ENCODE assay signal across 7 mouse cellular contexts in genomic region chr9:49797508-49797820, GRCm38 (mm10). TPM values are rescaled to one million over a fixed set of nuclear protein-coding genes. Genes with fewer than 3 reads are reported as not detected.
DNase-seq lines count a peak whose midpoint lies in the region; ATAC-seq and TF ChIP-seq lines count a peak whose summit lies in the region.

No protein-coding gene starts in this region.

- WGBS in liver, adult 2 months, result 4% methylated on average over 15 of the region's 15 CpGs
- under 1% methylated on average over 15 of the region's 15 CpGs for WGBS in forebrain, embryonic 10.5 days
- under 1% methylated on average over 15 of the region's 15 CpGs for WGBS in intestine, embryonic 16.5 days
- 0% methylated on average over 14 of the region's 15 CpGs for WGBS in neural tube, embryonic 14.5 days

- H3K4me3 ChIP-seq in liver, adult 2 months (ENCODE audit: insufficient read depth, low read depth, low read length), result peak overlapping the region; percentile 29; the same call in 1 of the 2 replicates
- H3K4me3 ChIP-seq in forebrain, embryonic 10.5 days, result peak overlapping the region; percentile 85
- H3K4me3 ChIP-seq in intestine, embryonic 16.5 days (ENCODE audit: low read length), result peak overlapping the region; percentile 77
- H3K4me3 ChIP-seq in neural tube, embryonic 14.5 days (ENCODE audit: low read depth, low read length), result peak overlapping the region; percentile 97

- no peak overlapping the region for H3K27ac ChIP-seq in liver, adult 2 months (replicated peaks; ENCODE audit: insufficient read depth, low read depth, low read length)
- H3K27ac ChIP-seq in forebrain, embryonic 10.5 days, result peak overlapping the region; percentile 86
- H3K27ac ChIP-seq in intestine, embryonic 16.5 days (ENCODE audit: low read length), result peak overlapping the region; percentile 83
- peak overlapping the region; percentile 97 for H3K27ac ChIP-seq in neural tube, embryonic 14.5 days (ENCODE audit: low read depth, low read length)

- no peaks in the 10 kb centered on the region for H3K36me3 ChIP-seq in liver, adult 2 months (ENCODE audit: control insufficient read depth, insufficient read depth, low read length)
- no peaks in the 10 kb centered on the region for H3K36me3 ChIP-seq in forebrain, embryonic 10.5 days (replicated peaks)
- H3K36me3 ChIP-seq in intestine, embryonic 16.5 days (ENCODE audit: control insufficient read depth, insufficient read depth, low read length), result no peaks in the 10 kb centered on the region
- H3K36me3 ChIP-seq in neural tube, embryonic 14.5 days (ENCODE audit: control insufficient read depth, insufficient read depth, low read length), result no peaks in the 10 kb centered on the region

- TF ChIP-seq POLR2A in liver, adult 2 months (IDR thresholded peaks at IDR 0.05; ENCODE audit: extremely low read depth, insufficient read depth, low read length), result no peak

- H3K4me2 ChIP-seq in intestine, embryonic 16.5 days (ENCODE audit: low read depth, low read length), result peak overlapping the region; percentile 84
- peak overlapping the region; percentile 79 for H3K4me2 ChIP-seq in neural tube, embryonic 14.5 days (ENCODE audit: low read depth, low read length)

- H3K9me3 ChIP-seq in forebrain, embryonic 10.5 days, result no peaks in the 10 kb centered on the region
- H3K9me3 ChIP-seq in intestine, embryonic 16.5 days (ENCODE audit: control insufficient read depth, low read length), result no peaks in the 10 kb centered on the region
- no peaks in the 10 kb centered on the region for H3K9me3 ChIP-seq in neural tube, embryonic 14.5 days (ENCODE audit: control insufficient read depth, low read length)

- H3K27me3 ChIP-seq in liver, adult 2 months (ENCODE audit: control insufficient read depth, insufficient read depth, low read length), result peaks cover 17% of the 10 kb centered on the region
- peaks cover 45% of the 10 kb centered on the region for H3K27me3 ChIP-seq in forebrain, embryonic 10.5 days (ENCODE audit: poor library complexity, severe bottlenecking)
- H3K27me3 ChIP-seq in intestine, embryonic 16.5 days (replicated peaks; ENCODE audit: control insufficient read depth, insufficient read depth, low read length), result peaks cover 23% of the 10 kb centered on the region
- no peaks in the 10 kb centered on the region for H3K27me3 ChIP-seq in neural tube, embryonic 14.5 days (ENCODE audit: control insufficient read depth, insufficient read depth, low read length)

- DNase-seq in liver, adult 2 months (ENCODE audit: extremely low read depth, low read depth, low spot score), result no peak
- no peak for DNase-seq in liver
- no peak for DNase-seq in forebrain, embryonic 10.5 days (ENCODE audit: extremely low spot score, low spot score)
- DNase-seq in frontal cortex, adult 2 months (ENCODE audit: extremely low spot score in 1 of 2, low spot score in 1 of 2), result no peak
- DNase-seq in urinary bladder, postnatal 36 days (ENCODE audit: low spot score in 2 of 2), result no peak

- no peaks in the 10 kb centered on the region for H3K4me1 ChIP-seq in liver, adult 2 months (ENCODE audit: control insufficient read depth, insufficient read depth, low read length)
- H3K4me1 ChIP-seq in forebrain, embryonic 10.5 days, result peaks cover 27% of the 10 kb centered on the region
- peaks cover 15% of the 10 kb centered on the region for H3K4me1 ChIP-seq in intestine, embryonic 16.5 days (ENCODE audit: control insufficient read depth, insufficient read depth, low read length)
- peaks cover 32% of the 10 kb centered on the region for H3K4me1 ChIP-seq in neural tube, embryonic 14.5 days (ENCODE audit: control insufficient read depth, insufficient read depth, low read length)

- no peak for TF ChIP-seq CTCF in liver, adult 2 months (IDR thresholded peaks at IDR 0.05; ENCODE audit: low read depth, low read length)

- H3K79me2 ChIP-seq in liver, adult 2 months (ENCODE audit: control insufficient read depth, insufficient read depth, low read length), result no peaks in the 10 kb centered on the region

- no peak; the same call in 1 of the 2 replicates for ATAC-seq in intestine, embryonic 16.5 days
- ATAC-seq in neural tube, embryonic 14.5 days (ENCODE audit: low read depth), result no peak

- no peak overlapping the region for H3K9ac ChIP-seq in liver, adult 2 months (ENCODE audit: low read depth, low read length)
- H3K9ac ChIP-seq in intestine, embryonic 16.5 days (ENCODE audit: low read depth, low read length), result peak overlapping the region; percentile 81
- peak overlapping the region; percentile 99 for H3K9ac ChIP-seq in neural tube, embryonic 14.5 days (replicated peaks; ENCODE audit: low read depth, low read length)

RNA-seq across cellular contexts. Expression of gene Ncam1, which starts 1.3 kb away (rescaled TPM):
- total RNA-seq in liver, adult 2 months (2014; rRNA removed), result 0.18 and 0.60 TPM in 2 replicates
- polyA plus RNA-seq in liver, adult 2 months (2012; rRNA removed), result 0.07 TPM in 2 replicates
- 26.9 and 30.2 TPM in 2 replicates for polyA plus RNA-seq in forebrain, embryonic 10.5 days (2016; fragmentation: Nextera tagmentation; extraction: Ambion mirVana)
- polyA plus RNA-seq in intestine, embryonic 16.5 days (2015; fragmentation: Nextera tagmentation; extraction: Ambion mirVana), result 61.8 and 65.1 TPM in 2 replicates
- 373 and 443 TPM in 2 replicates for polyA plus RNA-seq in neural tube, embryonic 14.5 days (2014; fragmentation: Nextera tagmentation; extraction: Ambion mirVana)
- polyA plus RNA-seq in frontal cortex, adult 2 months (2012; rRNA removed), result 141 and 148 TPM in 2 replicates

Comparison
In these comparisons a context has a peak if more than half of its experiments do, and no peak if none do; other contexts are left out.
1. H3K4me3 ChIP-seq: peak in every context shown above with its lines; median percentile 97 in neural tube, embryonic 14.5 days; 85 in forebrain, embryonic 10.5 days; 77 in intestine, embryonic 16.5 days; 29 in liver, adult 2 months.
2. RNA of gene Ncam1, which starts 1.3 kb away (polyA plus RNA-seq): 373 to 443 TPM in neural tube, embryonic 14.5 days, 141 to 148 TPM in frontal cortex, adult 2 months, 61.8 to 65.1 TPM in intestine, embryonic 16.5 days and 26.9 to 30.2 TPM in forebrain, embryonic 10.5 days; 0.07 TPM in liver, adult 2 months; every median in the first group is over 10 times any median in the second.